Mouse (Mus musculus): ENCODE measurements at regions not wholly inside any gene's neighbourhood (a gene's known extent, or its start where the extent isn't known, plus 50 kb on each side); places are given as distances from the start of the nearest gene placed in this dataset.

DNA sequence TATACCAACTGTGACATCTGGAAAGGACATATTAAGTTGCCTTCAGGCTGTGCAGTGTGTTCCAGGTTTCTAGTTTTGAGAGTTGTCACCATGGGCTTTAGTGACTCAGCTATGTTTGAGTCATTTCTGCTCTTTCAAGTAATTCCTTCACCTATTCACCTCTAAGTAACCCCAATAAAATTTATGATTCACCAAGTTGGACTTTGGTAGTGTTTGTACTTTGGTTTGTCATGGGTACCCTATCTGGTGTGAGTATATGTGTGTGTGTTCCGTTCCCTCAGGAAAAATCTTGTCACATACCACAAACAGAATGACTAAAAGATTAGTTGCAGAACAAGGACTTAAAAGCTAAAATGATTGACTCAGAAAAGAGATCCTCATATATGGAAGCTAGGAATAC, 76.8 kb upstream of the Crbn start:
- intact Hi-C loops (cut with DNase I), result no loop called here

DNA sequence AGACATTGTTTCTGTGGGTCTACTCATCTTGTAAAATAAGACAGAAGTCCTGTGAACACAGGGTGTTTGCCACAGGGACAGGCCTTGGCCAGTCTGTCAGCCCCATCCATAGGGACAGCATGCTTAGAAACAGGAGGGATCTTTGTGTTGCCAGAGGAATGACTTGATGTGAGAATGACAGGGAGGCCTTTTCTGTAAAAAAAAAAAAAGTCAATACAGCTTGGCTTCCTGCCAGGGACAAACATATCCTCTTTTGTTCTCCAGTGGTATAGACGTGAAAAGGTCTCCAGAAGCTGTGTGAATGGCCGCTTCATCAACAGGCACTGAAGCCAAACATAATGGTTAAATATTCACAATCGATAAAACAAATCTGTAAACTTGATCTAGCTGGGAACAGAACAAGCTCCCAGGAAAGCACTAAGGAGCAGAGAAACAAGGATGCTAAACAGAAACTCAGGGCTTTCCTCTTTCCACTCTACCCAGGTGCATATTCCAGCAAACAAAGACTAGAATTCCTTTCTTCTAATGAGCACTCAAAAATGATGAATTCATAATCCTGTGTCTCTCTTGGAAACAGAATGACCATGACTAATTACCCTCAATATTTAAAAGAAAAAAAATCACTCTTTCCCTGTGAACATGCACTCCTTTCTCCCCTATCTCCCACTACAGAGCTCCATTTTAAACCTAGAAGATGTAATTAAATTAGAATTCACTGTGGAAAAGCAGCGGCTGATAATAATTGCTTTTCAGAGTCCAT, 92.2 kb upstream of the Crbn start:
- intact Hi-C loops (cut with DNase I), result no loop called here

DNA sequence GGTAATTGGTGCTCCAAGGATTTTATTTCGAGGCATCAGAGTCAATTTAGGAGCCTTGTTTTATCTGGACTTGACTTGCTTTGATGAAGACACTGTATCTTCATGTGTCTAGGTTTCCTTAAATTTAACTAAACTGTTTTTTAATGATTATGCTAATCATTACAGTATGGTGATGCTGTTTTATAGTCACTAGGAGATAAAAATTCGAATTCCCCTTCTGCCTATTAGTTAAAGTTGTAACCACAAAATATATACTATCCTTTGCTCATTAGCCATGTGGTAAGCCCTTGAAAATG, 92.7 kb upstream of the Crbn start:
- intact Hi-C loops (cut with DNase I), result no loop called here

DNA sequence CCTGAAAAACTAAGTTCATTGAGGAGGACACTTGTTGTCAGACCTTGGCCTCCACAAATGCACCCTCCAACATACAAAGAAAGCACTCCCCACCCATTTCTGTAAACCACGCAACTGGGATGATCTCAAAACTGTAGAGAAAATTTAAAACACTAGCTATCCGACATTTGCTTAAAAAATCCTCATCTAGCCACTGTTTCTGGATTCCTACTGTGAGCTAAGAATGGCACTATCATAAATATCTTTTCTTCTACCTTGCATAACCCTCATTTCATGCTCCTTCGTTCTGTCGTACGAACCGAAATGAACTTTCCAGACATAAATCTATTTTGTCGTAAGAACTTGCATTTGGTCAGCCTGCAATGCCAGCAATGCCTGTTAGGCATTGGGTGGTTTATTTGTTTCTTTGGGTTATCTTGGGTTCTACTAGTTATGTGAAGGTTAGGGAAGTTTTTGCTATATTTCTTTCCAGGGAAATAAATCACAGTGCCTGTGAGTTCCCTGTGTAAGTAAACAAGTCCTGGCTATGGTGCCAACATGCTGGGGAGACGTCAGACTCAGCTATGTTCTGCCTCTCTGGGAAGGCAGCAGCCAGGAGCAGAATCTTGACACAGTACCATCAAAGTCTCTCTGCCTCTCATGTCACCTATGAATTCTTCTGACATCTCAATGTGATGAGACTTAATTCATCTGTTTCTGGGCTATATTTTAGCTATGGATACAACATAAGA, 104.2 kb upstream of the Crbn start:
- intact Hi-C loops (cut with DNase I), result no loop called here

DNA sequence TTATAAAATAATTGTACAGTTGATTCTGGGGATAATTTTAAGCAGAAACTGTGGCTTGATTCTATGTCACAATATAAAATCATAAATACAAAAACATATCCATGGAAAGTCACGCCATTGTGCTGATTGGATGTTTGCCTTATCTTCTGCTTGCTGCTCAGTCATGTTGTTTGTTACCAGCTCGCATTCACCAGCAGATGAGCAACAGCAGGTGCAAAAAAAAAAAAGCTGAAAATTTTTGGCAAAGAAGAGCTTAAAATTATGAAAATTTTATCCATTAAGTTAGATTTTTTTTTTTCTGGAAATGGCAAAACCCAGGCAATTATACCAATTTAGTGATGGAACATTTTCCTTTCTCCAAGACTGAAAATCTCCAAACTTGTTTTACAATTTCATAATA, 115.2 kb upstream of the Crbn start:
- intact Hi-C loops (cut with DNase I), result no loop called here

DNA sequence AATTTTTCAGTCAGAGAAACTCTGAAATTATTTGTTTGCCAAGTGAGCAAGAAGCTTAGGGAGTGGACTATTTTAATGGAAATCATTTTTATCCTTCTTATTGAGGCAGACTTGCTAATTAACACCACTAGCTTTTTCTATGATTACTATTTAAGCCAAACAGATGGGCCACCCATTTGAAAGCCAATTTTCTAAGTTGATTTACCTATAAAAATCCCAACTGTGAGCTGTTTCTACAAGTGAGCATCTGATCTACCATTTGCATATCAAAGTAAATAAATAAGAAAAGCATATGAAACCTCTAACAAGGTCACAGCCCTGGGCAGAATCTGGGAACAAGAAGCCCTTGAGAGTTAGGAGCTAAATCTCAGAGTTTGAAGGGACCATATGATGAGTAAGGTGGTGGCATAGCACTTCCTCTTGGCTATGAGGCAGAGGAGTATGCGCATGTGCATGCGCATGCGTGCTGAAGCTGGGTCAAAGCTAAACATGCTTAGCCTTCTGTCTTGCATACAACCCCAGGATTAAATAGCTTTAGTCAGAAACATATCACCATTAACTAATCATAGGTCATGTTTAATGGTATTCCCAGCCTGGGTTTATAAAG, 116.9 kb upstream of the Crbn start:
- intact Hi-C loops (cut with DNase I), result no loop called here

DNA sequence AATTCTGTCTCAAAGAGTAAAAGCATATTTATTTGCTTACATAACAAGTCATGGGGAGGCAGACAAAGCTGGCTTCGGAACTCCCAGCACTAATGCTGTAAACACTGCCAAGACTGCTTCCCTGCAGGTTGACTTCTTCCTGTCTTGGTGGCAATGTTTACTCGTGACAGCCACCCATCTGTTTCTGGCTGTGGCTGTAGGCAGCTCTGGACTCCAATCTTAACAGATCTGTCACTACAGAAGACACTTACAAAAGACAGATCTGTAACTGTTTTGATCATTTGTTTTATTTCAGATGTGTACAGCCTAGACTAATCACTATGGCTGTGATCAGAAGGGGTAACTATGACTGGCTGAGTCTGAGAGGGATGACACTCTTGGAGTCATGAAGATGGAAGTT, 121.1 kb upstream of the Crbn start:
- intact Hi-C loops (cut with DNase I), result no loop called here

DNA sequence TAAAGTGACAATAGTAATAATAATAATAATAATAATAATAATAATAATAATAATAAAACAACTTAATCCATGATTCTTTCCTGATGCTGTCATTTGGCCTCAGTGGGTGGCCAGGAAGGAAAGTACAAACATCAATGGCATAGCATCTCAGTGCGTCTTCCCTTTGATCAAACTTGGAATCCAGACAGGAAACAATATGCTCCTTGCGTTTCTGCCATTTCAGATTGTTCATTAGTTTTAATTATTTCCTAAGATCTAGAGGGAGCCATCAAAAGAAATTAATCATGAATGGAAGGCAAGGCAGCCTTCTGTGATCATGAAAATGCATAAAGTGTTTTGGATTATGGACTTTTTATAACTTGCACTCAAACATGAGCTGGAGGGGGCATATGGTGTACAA, 125.6 kb upstream of the Crbn start:
- intact Hi-C loops (cut with DNase I), result no loop called here

DNA sequence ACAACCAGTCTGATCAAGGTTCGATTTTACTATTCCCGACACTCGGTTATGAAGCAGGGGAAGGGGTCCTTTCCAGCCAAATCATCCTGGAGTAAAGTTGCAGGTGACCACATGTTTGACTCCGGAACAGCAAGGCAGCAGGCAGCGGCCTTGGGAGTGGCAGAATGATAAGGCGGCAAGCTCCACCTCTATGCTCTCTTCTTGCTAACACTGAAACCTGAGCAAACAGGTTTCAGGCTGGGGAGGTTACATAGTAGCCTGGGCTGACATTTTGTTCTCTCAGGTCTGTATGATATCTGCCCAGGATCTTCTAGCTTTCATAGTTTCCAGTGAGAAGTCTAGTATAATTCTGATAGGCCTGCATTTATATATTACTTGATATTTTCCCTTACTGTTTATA, 133.7 kb upstream of the Crbn start:
- intact Hi-C loops (cut with DNase I), result no loop called here

DNA sequence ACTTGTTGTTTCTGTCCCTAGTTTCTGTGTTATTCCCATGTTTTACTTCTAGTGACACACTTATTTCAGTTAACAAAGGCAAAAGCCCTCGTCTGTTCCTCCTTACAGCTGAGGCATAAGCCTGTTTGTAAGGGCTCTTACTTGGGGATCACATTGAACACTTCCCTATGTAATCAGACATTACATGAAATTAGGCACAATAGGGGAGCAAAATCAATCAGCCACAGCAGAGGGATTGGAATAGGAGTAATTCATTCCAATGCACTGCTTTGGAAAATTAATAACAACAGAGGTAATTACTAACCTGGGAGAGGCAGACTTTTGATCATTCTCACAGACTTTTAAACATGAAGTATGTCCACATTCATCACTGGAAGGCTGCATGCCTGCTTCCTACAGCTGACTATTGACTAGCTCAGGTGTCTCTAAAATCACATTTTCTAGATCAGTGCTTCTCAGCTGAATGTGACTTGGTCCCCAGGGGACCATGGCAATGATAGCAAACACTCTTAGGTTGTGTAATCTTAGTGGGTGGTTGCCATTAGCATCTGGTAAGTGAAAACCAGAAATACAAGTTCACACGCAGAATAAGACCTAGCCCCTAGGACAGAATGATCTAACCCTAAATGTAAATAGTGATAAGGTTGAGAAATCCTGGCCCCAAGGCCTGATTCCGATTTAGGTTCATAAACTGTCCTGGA, 146.5 kb upstream of the Crbn start:
- intact Hi-C loops (cut with DNase I), result no loop called here

DNA sequence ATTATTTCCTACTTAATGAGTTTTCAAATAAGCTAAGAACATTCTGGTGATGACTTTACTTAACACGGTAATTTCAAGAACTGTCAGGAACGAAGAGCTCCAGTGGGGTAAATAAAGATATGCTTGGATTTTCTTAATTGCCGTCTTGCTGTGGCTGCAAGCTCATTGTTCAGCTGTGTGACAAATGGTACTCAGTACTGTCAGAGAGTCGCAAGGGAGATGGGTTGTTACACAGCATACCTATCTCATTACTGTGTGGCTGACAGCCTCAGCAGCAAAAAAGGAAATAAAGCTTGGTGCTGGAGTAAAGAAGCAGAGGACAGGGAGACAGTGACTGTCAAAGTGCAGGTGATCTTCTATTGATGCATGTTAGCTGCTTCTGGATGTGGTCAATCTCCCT, 151.0 kb upstream of the Crbn start:
- intact Hi-C loops (cut with DNase I), result no loop called here

DNA sequence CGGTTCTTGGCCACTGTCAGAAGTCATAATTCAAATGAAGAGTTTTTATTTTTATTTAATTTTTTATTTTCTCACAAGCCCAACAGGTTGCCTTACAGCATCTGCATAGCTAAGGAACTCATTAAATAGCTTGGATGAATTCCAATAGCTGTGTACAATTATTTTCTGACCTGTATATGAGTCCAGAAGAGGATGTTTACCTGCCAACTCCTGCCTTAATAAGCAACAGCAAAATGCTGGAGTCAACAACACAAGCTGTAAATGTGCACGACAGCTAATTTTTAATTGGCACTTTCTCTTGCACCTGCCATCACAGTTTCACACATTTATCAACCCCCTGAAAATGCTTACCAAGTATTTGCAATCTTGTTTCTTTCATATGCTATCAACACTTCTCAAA, 161.4 kb upstream of the Crbn start:
- intact Hi-C loops (cut with DNase I), result no loop called here

DNA sequence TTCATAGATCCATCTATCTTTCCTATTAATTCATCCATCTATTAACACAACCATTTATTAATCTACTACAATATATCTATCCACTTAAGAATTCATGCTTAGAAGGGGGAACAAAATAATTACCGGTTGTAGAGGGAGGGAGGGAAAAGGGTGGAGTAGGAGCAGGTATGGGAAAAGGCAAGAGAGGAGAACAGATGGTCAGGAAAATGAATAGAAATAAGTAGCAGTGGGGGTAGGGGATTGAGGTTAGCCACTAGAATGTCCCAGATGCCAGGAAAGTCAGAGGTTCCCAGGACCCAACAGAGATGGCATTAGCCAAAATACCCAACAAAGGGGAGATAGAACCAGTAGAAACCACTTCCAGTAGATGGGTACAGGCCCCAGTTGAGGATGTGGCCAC, 164.5 kb upstream of the Crbn start:
- intact Hi-C loops (cut with DNase I), result no loop called here

DNA sequence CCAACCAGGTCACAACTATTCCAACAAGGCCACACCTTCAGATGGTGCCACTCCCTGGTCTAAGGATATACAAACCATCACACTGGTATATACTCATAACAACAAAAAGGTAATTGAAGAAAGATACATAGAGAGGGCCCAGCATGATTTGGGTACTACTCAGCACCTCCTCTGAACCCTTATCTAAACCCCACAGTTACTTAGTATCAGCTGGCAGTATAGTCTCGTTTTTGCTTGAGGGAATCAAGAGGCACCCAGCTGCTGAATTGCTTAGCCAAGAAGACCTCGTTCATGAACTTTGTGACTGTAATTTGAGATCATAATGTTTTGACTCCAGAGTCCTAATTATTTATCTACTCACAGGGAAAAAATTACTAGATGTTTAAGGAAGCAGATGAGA, 175.6 kb upstream of the Crbn start:
- intact Hi-C loops (cut with DNase I), result no loop called here

DNA sequence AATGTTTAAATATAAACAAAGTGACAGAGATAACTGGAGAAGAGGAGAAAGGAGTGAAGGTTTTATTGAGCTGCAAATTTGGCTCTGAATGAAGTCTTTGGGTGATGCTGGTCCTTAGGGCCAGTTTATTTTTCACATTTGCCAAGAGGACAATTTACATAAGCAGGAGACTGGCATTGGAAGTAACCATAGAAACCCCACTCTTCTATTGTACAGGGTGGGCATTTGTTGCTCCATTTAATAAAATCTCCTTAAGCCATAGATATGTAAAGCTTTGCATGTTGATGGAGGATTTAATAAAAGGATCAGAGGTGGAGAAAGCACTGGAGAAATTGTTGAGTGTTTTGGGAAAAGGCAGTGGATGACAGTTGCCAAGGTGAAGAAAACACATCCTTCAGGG, 178.8 kb upstream of the Crbn start:
- intact Hi-C loops (cut with DNase I), result no loop called here

DNA sequence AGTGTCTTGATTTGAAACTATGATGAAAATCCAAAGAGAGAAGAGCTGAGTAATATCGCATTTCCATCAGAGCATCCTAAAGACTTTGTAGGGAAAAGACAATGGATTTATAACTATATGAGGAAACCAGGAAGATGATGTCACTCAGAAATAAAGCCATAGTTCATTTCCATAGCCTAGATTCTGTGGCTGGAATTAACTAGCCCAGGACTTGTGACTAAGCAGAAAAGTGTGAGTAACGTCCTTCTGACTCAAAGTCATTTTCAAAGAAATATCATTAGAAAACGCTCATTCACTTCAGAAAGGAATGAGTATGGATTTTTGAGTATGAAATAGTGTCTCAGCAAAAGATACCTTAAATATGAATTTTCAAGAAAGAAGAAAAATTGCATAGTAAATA, 179.9 kb upstream of the Crbn start:
- intact Hi-C loops (cut with DNase I), result no loop called here

DNA sequence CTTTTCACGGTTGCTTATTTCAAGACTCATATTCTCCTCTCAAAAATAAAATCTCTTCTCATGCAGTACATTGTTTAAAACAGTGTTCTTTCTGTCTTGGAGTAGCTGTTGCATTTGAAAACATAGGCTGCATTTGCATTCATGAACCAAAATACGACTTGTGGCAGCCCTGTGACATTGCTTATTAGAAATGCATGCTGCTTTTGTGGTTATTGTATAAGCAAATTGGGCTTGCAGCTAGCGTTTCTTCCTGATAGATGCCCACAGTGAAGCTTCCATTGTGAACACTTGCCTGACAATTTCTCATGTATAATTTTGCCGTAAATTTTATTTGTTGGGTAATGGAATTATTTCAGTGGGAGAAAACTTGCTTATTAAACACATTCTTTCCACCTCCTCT, 180.3 kb upstream of the Crbn start:
- intact Hi-C loops (cut with DNase I), result no loop called here

DNA sequence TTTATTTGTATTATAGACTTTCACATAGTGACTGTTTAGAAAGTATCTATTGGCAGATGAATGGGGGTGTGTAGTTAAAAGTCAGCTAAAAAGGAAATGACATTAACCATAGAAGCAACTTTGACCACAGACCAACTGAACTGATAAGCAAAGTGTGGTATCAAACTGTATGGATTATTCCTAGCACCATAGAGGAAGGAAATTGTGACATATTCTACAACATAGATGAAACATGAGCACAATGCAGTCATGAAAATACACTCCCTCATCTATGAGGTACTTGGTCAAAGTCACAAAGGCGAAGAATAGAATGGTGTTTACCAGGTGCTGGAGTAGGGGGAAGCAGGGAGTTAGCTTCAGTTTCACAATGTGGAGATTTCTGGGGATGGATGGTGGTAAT, 181.4 kb upstream of the Crbn start:
- intact Hi-C loops (cut with DNase I), result no loop called here

DNA sequence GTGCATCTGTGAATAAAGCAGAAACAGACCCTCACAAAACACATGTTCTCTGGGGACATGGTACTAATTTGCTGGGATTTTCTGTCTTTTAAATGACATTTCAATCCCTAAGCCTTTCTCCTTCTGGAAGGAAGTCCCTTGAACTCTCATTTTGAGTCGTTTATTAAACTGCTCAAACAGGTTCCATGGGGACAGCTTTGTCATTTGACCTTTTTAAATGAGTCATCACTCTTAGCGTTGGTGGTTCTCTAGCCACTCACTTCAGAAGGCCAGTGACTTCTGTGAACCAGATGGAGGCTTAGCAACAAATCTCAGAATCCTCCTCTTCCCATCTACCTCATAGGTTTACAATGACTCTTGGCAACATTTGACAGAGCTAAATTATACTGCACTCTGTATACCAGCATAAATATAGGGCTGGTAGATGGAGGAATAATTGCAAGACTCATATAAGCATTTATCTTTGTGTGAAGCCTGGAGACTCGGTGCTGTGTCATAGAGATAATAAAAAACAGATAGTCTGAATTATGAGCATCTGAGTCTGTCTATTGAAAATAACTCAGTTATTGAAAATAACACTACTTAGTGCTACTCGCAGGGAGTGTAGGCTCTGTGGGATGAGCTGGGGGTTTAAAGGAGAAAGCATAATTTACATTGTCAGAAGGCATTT, 185.4 kb upstream of the Crbn start:
- intact Hi-C loops (cut with DNase I), result no loop called here

DNA sequence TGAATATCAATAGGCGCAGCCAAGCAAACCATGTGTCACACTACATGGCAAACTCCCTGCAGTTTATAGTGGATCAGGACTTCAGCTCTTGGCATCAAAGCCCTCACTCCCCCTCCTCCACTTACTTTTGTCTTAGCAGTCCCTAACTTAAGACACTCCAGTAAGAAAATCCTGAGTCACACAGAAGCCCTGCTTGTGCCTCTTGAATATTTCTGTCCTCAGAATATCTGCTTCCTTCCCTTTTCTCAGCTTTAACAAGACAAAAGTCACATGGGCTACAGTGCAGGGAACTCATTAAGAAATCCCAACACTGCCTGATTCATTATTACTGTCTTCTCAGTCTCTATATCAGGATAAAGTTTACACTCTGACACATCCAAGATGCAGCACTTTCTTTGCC, 191.7 kb upstream of the Crbn start:
- intact Hi-C loops (cut with DNase I), result no loop called here

DNA sequence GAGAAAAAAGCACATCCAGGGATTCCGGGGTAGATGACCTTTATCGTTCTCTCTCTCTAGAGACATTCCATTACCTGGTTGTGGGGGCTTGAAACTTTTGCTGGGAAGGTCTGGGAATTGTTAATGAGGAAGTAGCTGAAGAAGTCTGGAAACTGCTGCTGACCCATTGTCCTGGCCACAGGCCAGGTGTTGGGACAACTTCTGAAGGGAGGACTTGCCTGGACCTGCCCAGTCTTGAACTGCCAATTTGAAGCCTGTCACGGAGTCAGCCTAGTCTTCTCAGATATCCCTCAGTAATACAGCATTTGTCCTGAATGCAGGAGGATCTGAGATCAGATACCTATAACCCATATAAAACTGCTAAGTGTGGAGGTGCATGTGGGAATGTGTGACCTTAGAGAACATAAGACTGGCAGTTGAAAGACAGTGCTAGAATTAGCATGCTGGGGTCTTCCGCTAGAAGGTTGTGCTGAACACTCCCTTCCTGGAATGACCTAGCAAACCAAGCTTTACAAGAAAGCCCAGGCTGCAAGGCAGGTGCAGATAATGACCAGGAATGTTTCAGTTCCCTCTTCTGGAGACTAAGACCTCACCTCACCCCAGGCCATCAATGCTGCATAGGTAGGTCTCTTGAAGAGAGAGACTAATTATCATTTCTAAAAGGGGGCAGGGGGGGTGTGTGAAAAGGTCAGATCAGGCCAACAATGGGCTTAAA, 204.7 kb upstream of the Crbn start:
- intact Hi-C loops (cut with DNase I), result no loop called here
